Mouse (Mus musculus) liver, embryonic 14 days (tissue): ENCODE data around the gene Rhox4c. TPM values are rescaled to one million over a fixed set of nuclear protein-coding genes. Genes with fewer than 3 reads are reported as not detected.

Experiments used
- polyA plus RNA-seq: library from polyadenylated mRNA; depleted of rRNA; stranded (reverse); fragments of >200 nt; gene quantifications from 2 replicates; pipeline ENCODE4 v1.2.3, GENCODE M21; 2012; rRNA removed

Gene Rhox4c
- polyA plus RNA-seq, result not detected in 2 replicates

GRCm38 (mm10) chrX:37480037-37480436 lies at the start of gene Rhox4c:
Gene Rhox4c, plus strand, starts transcription at chrX:37480337.

GRCm38 (mm10) chrX:37432194-37432593 lies 47.9 kb upstream of the Rhox4c start, which contains the start of gene Rhox4b:
Gene Rhox4b, plus strand, starts transcription at chrX:37432494.

GRCm38 (mm10) chrX:37453380-37453779 lies 26.8 kb upstream of the Rhox4c start, which contains the start of gene Rhox2c:
Gene Rhox2c, plus strand, starts transcription at chrX:37453680.

GRCm38 (mm10) chrX:37458285-37458684 lies 21.9 kb upstream of the Rhox4c start, which contains the start of gene Rhox3c:
Gene Rhox3c, plus strand, starts transcription at chrX:37458585.

GRCm38 (mm10) chrX:37514059-37514458 lies 33.9 kb downstream of the Rhox4c start, which contains the start of gene Rhox4d:
Gene Rhox4d, plus strand, starts transcription at chrX:37514359.

GRCm38 (mm10) chrX:37530152-37530551 lies 50.0 kb downstream of the Rhox4c start, which contains the start of gene Rhox2e:
Gene Rhox2e, plus strand, starts transcription at chrX:37530452.

Other genes with a start within 250 kb of the Rhox4c start
- not detected in 2 replicates for gene Rhox2a, start 235.4 kb upstream of the Rhox4c start, polyA plus RNA-seq
- gene Rhox3a, start 230.4 kb upstream of the Rhox4c start, polyA plus RNA-seq, result not detected in 2 replicates
- gene Rhox4a, start 215.0 kb upstream of the Rhox4c start, polyA plus RNA-seq, result not detected in 2 replicates
- gene Rhox3a2, start 100.3 kb upstream of the Rhox4c start, polyA plus RNA-seq, result not detected in 2 replicates
- gene Rhox4a2, start 89.5 kb upstream of the Rhox4c start, polyA plus RNA-seq, result not detected in 2 replicates
- not detected in 2 replicates for gene Rhox2b, start 68.3 kb upstream of the Rhox4c start, polyA plus RNA-seq
- 0.02 TPM in 1 of 2 replicates, not detected in the other for gene Rhox4b, start 47.8 kb upstream of the Rhox4c start, polyA plus RNA-seq
- not detected in 2 replicates for gene Rhox2c, start 26.7 kb upstream of the Rhox4c start, polyA plus RNA-seq
- gene Rhox3c, start 21.8 kb upstream of the Rhox4c start, polyA plus RNA-seq, result not detected in 2 replicates
- not detected in 2 replicates for gene Rhox2d, start 13.1 kb downstream of the Rhox4c start, polyA plus RNA-seq
- gene Rhox4d, start 34.0 kb downstream of the Rhox4c start, polyA plus RNA-seq, result not detected in 2 replicates
- gene Rhox2e, start 50.1 kb downstream of the Rhox4c start, polyA plus RNA-seq, result not detected in 2 replicates
- not detected in 2 replicates for gene Rhox3e, start 61.7 kb downstream of the Rhox4c start, polyA plus RNA-seq
- gene Rhox4e, start 77.1 kb downstream of the Rhox4c start, polyA plus RNA-seq, result not detected in 2 replicates
- not detected in 2 replicates for gene Rhox2f, start 91.1 kb downstream of the Rhox4c start, polyA plus RNA-seq
- not detected in 2 replicates for gene Rhox3f, start 100.7 kb downstream of the Rhox4c start, polyA plus RNA-seq
- gene Rhox4f, start 127.4 kb downstream of the Rhox4c start, polyA plus RNA-seq, result not detected in 2 replicates
- gene Rhox3g, start 148.3 kb downstream of the Rhox4c start, polyA plus RNA-seq, result not detected in 2 replicates
- not detected in 2 replicates for gene Rhox2g, start 163.1 kb downstream of the Rhox4c start, polyA plus RNA-seq
- not detected in 2 replicates for gene Rhox4g, start 171.0 kb downstream of the Rhox4c start, polyA plus RNA-seq
- gene Rhox3h, start 188.4 kb downstream of the Rhox4c start, polyA plus RNA-seq, result not detected in 2 replicates
- not detected in 2 replicates for gene Rhox2h, start 192.9 kb downstream of the Rhox4c start, polyA plus RNA-seq